Mouse (Mus musculus): ENCODE measurements at regions not wholly inside any gene's neighbourhood (a gene's known extent, or its start where the extent isn't known, plus 50 kb on each side); places are given as distances from the start of the nearest gene placed in this dataset.

DNA sequence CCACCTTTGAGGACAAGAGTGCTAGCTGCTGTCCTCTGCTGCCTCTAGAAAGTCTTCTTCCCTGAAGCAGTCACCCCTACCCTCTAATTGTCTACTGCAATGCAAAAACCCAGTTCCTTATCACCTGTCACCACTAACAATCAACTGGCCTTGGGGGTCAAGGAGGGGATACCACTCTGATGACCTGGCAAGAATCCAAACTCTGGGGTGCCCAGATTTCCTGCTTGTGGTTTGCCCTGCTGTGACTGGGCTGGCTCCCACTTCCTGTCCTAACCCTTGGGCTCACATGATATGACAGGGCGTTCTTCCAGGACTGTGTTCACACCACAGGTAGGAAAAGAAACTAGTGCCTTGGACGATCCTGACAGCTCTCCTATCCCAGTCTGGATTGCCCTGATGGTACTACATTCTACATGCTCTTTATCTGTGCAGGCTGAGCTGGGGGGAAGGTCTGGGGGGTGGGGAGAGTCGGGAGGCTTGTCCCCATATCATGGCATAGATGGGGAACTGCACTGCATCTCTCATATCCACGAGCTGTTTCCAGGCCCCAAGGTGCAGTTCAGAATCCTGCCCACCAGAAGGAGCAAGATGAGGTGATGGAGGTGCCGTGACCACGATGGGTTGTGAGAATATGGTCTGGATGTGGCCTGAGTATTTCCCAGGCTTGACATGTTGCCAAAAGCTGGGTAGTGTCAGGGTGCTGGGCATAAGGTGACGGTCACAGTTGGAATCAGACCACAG, 81.0 kb downstream of the Maf start:
- DNase-seq (ENCODE audit: extremely low spot score, low spot score) = no peak

DNA sequence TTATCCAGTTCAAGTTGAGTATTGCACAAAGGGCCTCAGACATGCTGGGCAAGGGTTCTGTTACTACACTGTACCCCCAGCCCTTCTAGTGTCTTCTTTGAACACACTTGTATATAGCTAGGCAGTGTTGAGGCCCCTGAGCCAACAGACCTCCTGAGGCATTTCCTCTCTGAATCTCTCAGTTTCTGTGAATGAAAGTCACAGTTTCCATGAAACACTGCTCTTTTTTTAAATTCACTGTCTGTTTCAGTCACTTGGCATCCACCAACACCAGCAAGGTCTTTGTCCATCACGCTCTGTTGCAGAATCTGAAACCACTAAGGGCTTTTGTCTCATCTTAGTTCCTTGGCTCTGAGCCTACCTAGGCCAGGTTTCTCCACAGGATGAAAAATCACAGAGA, 82.5 kb downstream of the Maf start:
- DNase-seq (ENCODE audit: extremely low spot score, low spot score) = no peak

DNA sequence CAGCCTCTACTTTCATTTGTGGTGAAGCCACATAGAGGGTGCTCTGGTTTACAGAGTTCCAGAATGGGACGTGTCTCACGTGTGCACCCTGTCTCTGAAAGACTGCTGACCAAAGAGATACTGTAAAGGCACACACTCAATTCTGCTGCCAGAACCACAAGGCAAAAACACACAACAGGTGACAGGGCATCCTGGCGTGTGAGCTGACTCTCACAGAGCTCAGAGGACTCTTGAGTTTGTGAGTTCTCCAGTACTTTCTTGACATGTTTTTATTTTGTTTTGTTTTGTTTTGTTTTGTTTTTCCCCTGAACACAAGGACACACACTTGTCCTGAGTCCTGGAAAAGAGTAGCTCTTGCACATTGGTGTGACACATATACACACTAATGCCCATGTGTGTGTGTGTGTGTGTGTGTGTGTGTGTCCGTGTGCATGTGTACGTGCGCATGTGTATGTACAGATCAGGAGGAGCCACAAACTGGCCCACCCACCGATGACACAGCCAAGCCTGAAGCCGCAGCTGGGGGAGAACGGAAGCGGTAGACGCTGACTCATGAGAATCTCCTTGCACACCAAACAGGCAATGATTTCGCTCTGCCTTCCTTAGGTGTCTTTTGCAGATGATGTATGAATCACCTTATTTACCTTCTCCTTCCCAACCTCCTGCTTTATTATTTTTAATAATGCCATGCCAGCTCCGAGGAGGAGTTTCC, 89.4 kb downstream of the Maf start:
- DNase-seq (ENCODE audit: extremely low spot score, low spot score) = no peak

DNA sequence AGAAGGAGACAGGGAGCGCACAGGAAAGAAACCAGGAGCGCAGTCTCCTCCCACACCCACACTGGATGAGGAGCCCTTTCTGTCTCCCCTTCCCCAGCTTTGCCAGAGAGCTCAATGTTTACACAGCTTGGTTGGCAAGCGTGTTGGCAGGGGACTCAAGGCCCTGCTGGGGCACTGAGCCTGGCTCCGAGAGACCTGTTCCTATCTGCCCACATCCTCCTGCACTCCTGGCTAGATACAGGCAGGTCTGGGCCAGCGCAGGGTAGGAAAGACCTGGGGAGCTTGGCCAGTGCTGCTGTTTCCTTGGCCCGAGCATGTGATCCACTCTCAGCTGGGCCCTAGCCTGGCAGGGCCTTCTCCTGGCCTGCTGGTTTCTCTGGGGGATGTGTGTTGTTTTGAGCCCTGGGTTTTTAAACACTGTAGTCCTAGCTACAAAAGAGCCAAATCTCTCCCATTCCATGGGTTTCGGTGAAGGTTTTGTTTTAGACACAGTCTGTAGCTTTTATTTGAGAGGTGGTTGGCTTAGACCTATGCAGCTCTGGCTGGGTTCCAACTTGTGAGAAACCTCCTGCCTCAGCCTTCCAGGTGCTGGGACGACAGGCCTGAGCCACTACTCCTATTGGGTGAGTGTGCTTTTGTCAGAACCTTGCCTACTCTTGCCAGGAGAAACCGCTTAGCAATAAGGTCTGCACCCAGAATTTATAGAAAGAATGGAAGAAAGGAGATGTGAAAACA, 90.6 kb downstream of the Maf start:
- no peak for DNase-seq (ENCODE audit: extremely low spot score, low spot score)

DNA sequence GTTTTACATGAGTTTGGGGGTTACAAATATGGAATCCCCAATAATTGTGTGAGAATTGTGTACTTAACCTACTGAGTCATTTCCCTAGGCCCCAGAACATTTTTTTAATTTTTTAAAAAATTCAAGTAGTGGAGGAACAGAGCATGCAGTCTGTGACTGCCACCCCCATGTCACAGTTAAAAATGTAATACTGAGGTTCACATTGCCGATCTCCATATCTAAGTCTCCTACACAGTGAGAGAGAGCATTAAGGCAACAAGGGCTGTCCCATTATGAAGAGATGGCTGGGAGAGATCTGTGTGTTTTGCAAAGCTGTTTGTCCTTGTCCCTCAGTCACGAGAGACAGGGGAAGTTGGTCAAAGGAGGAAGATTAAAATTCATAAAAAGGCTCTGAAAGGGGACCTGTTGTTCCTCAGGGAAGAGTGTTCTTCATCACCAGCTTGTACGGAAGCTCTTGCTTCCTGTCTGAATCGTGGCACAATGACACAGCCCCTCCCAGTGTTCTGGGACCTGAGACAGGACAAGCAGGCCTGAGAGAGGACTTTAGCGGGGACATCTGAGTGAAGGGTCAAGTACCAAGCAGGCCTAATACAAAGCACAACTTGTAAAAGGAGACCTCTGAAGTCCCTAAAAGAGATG, 93.5 kb downstream of the Maf start:
- no peak for DNase-seq (ENCODE audit: extremely low spot score, low spot score)

DNA sequence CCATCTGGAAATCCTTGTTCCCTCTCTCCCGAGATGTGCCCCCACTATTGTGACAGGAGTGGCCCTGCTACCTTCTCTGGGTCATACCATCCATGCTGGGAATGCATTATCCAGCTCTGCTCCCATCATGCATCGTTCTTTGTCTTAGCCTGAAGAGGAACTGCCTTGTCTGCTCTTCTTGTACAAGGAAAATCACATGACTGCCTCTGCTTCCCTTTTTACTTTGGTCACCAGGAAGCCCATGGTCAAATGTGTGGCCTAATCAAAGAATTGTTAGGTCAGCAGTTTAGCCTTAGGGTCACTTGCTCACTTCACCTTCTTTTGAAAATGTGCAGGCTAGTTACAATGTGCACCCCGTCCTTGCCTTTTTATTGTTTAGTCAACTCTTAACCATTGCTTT, 95.5 kb downstream of the Maf start:
- no peak for DNase-seq (ENCODE audit: extremely low spot score, low spot score)

DNA sequence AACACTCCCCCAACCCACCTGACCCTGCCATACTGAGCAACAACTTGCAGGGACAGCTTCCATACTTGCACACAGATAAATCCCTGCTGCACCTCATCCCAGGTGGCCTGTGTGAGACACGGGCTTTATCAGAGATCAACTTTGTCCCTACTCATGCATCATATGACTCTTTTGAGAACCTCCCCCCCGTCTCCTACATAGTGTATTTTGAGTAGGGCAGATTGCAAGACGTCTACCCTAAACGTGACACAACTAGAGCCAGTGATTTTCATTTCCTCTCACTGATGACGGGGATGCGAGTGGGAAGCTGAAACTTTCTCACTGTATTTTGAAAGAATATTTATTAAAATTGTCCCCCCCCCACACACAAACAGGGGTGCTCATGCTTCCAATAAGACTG, 107.8 kb downstream of the Maf start:
- DNase-seq (ENCODE audit: extremely low spot score, low spot score) = no peak

DNA sequence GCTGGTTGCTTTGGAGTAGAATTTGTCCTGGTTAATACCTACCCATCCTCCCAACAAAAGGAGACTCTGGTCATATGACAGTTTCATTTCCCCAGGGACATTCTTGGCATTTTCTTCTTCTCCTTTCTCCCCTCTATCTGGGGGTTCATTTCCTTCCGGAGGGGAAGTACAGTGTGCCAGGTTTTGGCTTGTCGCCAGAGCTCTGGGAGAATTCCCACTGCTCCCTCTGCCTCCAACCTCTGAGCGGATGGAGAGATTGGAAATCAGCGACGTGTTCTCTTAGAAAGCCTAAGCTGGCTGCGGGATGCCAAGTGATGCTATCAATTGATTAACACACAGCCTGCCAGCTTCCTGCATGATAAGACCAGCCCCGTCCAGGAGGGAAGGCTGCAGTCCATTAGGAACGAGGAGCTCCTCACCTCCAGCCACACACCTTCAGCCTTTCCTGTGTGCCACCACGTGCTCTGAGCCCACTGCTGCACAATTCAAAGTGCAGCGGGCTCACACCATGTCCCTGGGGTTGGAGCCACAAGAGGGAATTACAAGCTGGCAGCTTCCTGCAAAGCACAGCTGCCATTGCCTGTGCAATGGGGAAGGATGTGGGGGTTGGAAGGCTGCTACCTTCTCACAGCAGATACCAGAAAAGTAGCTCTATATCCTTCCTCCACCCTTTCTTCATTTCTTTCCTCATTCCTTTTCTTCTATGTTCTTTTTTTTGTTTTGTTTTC, 110.2 kb downstream of the Maf start:
- no peak for DNase-seq (ENCODE audit: extremely low spot score, low spot score)

DNA sequence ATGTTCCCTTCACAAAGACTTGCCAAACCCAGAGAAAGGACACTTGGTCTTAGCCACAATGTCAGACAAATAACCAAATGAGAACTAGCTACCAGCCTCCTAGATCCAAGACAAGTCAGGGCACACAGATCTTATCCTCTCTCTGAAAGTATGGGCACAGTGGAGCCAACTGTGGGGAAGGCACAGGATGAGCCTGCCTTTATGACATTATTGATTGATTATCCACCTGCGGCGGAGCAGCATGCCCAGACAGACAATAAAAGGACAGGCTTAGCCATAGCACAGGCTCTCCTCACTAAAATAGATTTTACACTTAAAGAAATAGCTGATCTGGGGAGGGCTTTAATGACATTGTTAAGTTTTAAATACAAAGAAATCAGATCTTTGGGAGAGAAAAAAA, 117.9 kb downstream of the Maf start:
- DNase-seq (ENCODE audit: extremely low spot score, low spot score) = no peak

DNA sequence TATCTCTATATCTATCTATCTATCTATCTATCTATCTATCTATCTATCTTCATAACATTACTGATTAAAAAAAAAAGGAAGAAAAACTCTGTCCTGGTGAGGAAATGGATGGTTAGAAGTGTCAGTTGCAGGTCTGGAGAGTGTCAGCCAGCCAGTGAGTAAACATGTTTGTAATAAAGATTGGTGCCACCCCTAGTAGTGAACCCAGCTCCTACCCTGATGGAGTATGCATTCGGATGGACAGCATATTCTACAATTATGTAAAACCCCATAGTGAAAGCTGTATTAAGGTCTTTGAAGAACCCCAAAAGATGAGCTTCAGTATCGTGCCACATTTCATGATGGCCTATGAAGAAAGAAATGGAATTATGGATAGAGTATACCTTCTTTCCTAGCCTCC, 118.5 kb downstream of the Maf start:
- DNase-seq (ENCODE audit: extremely low spot score, low spot score) = no peak

DNA sequence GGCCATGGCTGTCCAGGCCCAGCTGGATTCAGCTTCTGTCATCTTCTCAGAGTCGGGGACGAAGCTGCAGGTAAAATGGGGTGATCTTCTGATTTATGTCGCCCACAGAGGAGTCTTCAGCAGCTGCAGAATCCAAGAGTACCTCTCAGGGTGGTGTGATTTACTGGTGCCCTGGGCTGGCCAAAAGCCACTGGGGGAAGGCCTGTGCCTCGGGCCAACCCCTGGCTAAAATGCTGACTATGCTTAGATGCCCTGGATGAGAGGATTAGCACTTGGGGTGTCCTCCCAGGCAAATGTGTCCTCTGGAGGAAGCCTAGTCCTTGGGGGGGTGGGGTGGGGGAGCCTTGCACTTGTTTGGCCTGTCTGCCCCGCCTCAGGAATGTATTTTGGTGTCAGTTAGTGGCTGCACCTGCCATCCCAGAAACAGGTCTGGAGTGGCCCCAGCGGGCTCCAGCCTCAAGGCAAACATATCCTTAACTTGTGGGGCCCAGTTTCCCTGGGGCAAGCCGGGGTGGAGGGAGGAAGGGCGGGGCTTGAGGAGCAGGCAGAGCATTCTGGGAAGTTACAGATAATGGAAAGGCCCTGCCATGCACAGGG, 123.2 kb downstream of the Maf start:
- no peak for DNase-seq (ENCODE audit: extremely low spot score, low spot score)

DNA sequence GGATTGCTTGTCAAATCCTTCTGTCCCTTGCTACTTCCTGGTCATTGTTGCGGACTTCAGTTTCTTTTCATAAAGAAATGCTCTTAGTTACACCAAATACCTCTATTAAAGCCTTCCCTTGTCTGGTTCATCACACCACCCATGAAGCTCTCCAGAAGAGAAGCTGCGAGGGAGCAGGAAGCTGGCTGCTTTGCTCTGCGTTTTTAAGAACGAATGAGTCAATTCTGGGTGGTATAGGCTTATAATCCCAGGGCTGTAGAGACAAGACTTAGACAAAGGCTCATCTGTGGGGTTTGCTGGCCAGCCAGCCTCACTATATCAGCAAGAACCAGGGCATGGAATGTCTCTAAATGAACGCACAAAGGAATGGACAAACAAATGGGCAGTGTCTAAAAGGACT, 124.4 kb downstream of the Maf start:
- DNase-seq (ENCODE audit: extremely low spot score, low spot score) = no peak

DNA sequence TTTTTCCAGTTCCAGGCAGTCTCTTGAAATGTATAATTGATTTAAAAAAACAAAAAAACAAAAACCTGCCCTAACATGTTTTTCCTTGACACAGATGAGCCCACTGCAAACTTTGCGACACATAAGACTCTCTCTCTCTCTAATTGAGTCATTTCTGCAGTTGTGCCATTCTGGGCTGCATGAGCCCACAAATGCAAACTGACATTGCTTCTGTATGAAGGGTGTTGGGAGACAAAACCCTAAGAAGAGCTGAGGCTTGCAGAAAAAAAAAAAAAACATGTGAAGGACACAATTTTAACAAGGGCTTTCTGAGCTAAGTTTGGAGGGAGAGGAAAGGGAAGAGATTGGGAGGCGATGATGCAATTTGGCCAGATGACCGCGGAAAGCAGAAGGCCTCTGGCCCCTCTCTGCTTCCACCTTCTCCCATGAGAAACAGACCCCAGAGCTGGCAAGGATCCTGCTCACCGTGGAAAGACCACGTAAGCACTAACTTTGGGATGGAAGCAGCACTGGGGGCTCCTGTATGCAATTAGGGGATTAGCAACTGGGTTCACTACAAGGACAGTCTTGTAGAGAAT, 125.6 kb downstream of the Maf start:
- DNase-seq (ENCODE audit: extremely low spot score, low spot score) = no peak

DNA sequence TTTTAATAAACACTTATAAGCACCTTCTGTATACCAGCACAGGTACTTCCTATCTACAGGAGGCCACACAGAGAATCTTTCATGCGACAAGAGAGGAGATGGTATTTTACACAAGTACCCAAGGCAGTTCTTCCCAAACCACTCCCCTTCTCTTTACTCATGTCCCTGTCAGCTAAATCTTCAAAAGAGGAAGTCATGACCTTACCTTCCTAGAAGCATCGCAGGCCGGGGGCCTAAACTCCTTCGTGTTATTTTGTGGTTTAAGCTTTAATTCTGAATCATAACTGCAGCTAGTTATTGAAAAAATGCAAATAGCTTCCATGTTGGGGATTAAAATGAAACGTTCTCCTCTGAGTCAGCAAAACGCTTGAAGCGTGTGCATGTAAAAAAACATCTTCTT, 139.2 kb downstream of the Maf start:
- DNase-seq (ENCODE audit: extremely low spot score, low spot score) = no peak

DNA sequence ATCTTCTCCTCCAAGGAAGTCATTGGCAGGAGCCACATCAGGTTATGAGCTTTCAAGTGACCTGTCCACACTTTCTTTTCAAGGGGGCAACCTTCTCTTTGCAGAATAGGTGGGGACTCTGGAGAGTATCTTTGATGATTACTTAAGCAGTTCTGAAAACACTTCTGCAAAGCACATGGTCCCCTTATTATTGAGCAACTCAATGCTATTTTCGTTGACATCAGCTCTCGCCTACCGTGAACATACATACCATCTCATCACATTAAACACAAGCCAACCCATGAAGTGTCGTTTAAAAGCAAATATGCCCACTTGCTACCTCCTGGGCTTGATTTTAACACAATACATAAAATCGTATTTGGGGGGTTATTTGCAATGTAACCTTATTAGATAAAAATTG, 141.8 kb downstream of the Maf start:
- DNase-seq (ENCODE audit: extremely low spot score, low spot score) = no peak

DNA sequence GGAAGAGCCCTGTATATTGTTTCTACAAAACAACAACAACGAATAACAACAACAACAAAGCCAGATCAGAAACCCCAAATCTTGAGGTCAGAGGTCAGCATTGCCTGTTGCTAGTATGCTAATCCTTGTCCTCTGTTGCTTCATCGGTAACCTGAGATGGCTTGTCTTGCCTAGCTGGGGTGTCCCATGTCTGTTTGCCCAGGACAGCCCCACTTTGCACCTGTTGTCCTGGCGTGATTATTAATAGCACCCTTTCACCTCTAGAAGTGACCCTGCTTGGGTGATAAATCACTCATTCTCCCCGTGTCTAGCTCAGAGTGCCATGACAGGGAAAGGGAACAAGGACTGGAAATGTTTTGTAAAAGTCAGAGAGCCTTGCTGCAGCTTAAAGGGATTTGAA, 145.2 kb downstream of the Maf start:
- DNase-seq (ENCODE audit: extremely low spot score, low spot score) = no peak

DNA sequence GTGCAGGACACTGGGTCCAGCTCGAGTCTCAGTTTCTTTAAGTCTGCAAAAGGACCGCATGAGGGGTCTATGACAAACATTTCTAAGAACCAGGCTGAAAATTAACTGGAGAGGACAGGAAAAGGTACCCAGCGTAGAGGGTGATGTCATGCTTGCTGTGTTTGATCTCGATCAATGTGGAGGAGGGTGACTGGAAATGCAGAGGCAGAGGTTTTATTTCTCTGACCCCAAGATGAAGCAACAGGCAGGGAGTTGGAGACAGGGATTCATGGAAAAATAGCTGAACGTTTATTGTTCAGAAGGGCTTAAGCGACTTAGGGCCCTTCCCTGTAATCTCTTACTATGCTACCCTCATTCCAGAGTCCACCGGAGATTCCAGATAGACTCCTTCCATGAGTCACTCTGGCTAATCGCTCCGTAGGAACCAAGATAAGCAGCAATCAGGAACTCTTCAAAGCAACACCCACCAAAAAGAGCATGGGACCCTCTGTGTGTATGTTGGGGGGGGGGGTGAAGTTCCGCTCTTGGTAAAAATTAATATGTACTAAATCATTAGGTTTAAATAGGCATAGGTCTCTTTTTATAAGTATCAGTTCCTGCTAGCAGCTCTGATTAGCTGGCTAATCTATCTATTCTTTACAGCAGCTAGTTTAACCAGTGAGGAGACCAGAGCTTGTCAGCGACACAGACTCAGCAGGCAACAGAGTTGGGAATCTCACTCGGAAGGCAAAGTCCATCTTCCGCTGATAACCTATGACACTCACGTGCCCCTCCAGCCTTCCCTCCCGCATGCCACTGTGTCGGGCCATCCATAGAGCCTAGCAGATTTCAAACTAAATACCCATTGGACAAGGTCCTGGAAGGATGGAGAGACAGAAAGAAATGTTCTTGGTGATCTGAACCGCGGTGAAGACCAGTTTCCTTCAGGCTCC, 146.3 kb downstream of the Maf start:
- no peak for DNase-seq (ENCODE audit: extremely low spot score, low spot score)

DNA sequence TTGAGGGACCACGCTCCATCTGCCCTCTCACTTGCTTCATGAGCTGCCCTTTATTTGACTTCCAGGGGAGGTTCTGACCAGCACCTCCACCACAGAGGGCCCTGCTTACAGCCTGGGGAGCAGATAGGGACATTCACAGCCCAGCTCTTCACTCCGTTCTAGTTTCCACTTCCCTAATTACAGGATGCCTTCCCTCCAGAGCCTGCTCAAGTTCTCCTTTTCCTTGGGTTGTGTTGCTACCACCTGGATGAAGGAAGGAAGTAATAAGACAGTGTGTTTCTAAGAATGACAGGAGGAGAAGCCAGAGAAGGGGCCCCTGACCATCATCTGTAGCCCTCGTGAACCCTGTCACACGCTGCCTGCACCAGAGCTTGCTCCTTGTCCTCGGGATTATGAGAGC, 152.1 kb downstream of the Maf start:
- DNase-seq (ENCODE audit: extremely low spot score, low spot score) = no peak

DNA sequence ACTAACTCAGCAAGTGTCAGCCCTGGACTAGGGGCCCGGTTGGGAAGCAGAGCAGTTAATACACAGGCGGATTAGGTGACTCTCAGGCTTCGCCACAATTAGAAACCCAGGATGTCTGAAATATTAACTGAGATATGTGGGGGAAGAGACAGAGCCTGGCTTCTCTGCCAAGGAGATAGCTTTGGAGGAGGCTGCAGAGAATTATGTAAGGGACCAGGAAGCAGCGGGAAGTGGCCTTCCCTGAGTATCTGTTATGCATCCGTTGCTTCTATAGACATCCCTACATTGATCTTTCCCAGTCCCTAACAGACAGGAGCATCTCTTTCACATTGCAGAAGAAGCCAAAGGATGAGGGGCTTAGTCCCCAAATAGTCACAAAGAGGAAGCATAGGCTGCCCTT, 153.4 kb downstream of the Maf start:
- no peak for DNase-seq (ENCODE audit: extremely low spot score, low spot score)

DNA sequence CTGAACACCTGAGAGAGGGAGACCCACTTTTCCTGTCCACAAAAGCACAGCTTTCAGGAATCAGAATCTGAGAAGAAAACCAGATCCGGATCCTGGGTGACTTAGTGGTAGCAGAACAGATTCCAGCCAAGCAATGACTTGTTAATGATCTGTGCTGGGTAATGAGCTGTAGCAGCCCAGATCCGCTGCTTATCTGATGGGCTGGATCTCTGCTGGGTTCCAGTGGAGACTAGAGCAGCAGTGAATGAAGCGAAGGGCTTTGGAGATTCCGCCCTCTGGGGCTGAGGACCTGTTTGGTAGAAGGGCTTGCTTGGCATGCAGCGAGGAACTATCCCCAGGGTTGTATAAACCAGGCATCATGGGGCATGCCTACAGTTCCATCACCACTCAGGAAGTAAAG, 156.3 kb downstream of the Maf start:
- DNase-seq (ENCODE audit: extremely low spot score, low spot score) = no peak
